Mouse (Mus musculus) hindbrain, embryonic 15.5 days (tissue): ENCODE results near the gene Fetub. TPM values are rescaled to one million over a fixed set of nuclear protein-coding genes. Genes with fewer than 3 reads are reported as not detected.
A peak's percentile ranks its signal among the peaks of the same experiment; 100 is the strongest.
"Not testable (repeated sequence)": the region's sequence is repeated elsewhere in the genome, so short reads cannot be mapped to it uniquely, and the experiment has no call there.

ENCODE experiments used
- ATAC-seq: fragments of 200-750 bp; cut with Nextera tagmentation; 2 replicates; pipeline ENCODE4 v1.8.0; 2017; ENCODE audit warnings: low read depth, moderate number of reproducible peaks, moderate TSS enrichment; ENCODE audit not compliant: low FRiP score
- H3K27ac ChIP-seq: fragments of 300-500 bp; sonication (generic); replicated peaks from 2 replicates; pipeline ENCODE4 v1.5.1; 2015; ENCODE audit warnings: mild to moderate bottlenecking, inconsistent platforms
- H3K27me3 ChIP-seq: fragments of 300-500 bp; sonication (generic); 2 replicates; pipeline ENCODE4 v1.6.1; 2015; ENCODE audit warnings: control low read depth, inconsistent platforms
- H3K36me3 ChIP-seq: fragments of 300-500 bp; sonication (generic); 2 replicates; pipeline ENCODE4 v1.6.1; 2015; ENCODE audit warnings: control low read depth, inconsistent platforms
- H3K4me1 ChIP-seq: fragments of 300-500 bp; sonication (generic); replicated peaks from 2 replicates; pipeline ENCODE4 v1.6.1; 2015; ENCODE audit warnings: control low read depth, inconsistent platforms
- H3K4me2 ChIP-seq: fragments of 300-500 bp; sonication (generic); 2 replicates; pipeline ENCODE4 v1.6.1; 2015; ENCODE audit warnings: moderate library complexity, mild to moderate bottlenecking, inconsistent platforms
- H3K4me3 ChIP-seq: fragments of 300-500 bp; sonication (generic); 2 replicates; pipeline ENCODE4 v1.5.1; 2015; ENCODE audit warnings: mild to moderate bottlenecking, inconsistent platforms
- H3K9ac ChIP-seq: fragments of 300-500 bp; sonication (generic); 2 replicates; pipeline ENCODE4 v1.6.1; 2015; ENCODE audit warnings: inconsistent platforms
- H3K9me3 ChIP-seq: fragments of 300-500 bp; sonication (generic); 2 replicates; pipeline ENCODE4 v1.6.1; 2016; ENCODE audit warnings: control low read depth, inconsistent platforms
- WGBS: fragments of 180-500 bp; shearing (Covaris S2); methylation state at CpG from one replicate; pipeline ENCODE4 v1.1.7; 2015; 5-methylcytosine and 5-hydroxymethylcytosine counted together
- polyA plus RNA-seq: library from polyadenylated mRNA; unstranded; fragments of >200 nt; fragmentation: Nextera tagmentation; extraction: Ambion mirVana; gene quantifications from 2 replicates; pipeline ENCODE4 v1.2.1, GENCODE M21; 2015

The Fetub gene
- polyA plus RNA-seq, 1 experiment from 2014 or later = not detected

- Histone ChIP-seq H3K36me3 (no peaks in the 10 kb centered on the region), H3K4me1 (no peaks in the 10 kb centered on the region), H3K9me3 (no peaks in the 10 kb centered on the region), H3K4me2 (no peak overlapping the region), H3K27ac (no peak overlapping the region), H3K27me3 (no peaks in the 10 kb centered on the region), H3K4me3 (no peak overlapping the region), H3K9ac (no peak overlapping the region)
- no peak for ATAC-seq
Measured at GRCm38 (mm10) chr16:22914276-22914675, 3.9 kb upstream of the Fetub start.

GRCm38 (mm10) chr16:22918664-22919312 lies 654 bp downstream of the Fetub start:
- Histone ChIP-seq H3K27ac (no peak overlapping the region), H3K9me3 (no peaks in the 10 kb centered on the region), H3K27me3 (no peaks in the 10 kb centered on the region), H3K9ac (no peak overlapping the region), H3K4me3 (no peak overlapping the region), H3K4me1 (no peaks in the 10 kb centered on the region), H3K36me3 (no peaks in the 10 kb centered on the region), H3K4me2 (no peak overlapping the region)
- ATAC-seq = no peak
- WGBS = 79% methylated on average over 15 of the region's 15 CpGs

DNA sequence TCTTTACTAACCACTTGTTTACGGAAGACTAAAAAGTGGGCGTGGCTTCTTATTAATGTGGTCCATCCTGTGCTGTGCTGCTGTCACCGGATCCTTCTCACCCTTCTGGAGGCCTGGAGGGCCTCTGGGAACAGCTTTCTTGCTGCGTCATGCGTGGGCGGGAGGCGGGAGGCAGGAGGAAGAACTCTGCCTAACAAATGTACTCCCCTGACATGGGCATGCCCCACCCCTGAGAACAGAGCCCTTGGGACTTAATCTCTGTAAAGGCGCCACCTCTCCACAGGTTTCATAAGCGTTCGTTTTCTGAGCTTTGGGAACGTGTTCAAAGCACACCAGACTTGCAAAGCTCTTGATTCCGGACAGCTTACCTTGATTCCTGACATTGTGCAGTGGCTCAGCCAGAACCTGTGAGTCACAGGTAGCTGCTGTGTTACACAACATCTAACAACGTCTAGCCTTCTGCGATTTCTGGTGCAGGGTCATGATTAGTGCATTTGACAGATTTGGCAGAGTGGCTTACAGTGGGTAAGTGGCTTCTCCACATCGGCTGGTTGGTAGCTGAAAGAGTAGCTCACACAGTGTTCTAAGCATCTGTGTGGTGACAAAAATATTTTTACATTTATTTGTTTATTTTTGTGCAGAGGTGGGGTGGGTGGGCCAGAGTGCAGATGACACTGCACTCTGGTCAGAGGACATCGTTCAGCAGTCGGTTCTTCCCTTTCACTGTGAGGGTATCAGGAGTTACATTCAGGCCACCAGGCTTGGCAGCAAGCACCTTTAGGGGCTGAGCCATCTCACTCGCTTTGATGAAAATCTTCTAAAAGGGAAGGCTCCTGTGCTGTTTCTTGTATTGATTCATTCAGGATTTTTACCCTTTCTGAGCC lies 2.1 kb downstream of the Fetub start:
- no peak for ATAC-seq
- H3K27me3 ChIP-seq = no peaks in the 10 kb centered on the region
- H3K9me3 ChIP-seq = no peaks in the 10 kb centered on the region

DNA sequence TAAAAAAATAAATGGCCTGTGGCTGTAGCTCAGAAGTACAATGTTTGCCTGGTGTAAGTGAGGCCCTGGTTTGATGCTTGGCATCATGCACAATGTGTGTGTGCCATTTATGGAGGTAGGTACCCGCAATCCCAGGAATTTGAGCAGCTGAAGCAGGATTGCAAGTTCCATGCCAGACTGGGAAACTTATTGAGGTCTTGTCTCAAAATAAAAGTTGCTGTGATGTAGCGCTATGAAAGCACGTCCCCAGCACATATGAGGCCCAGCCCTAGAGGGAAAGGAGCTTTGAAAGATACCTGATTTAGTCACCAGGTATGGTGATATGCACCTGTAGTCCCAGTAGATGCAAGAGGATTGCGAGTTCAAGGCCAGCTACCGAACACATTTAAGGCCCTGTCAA lies 3.6 kb downstream of the Fetub start:
- no peak for ATAC-seq
- H3K36me3 ChIP-seq = no peaks in the 10 kb centered on the region
- no peak overlapping the region for H3K4me3 ChIP-seq
- no peaks in the 10 kb centered on the region for H3K9me3 ChIP-seq
- no peaks in the 10 kb centered on the region for H3K4me1 ChIP-seq
- no peaks in the 10 kb centered on the region for H3K27me3 ChIP-seq
- no peak overlapping the region for H3K4me2 ChIP-seq
- H3K27ac ChIP-seq = no peak overlapping the region
- 97% methylated on average over 5 of the region's 5 CpGs for WGBS
- H3K9ac ChIP-seq = no peak overlapping the region

More for the DNA sequence above, 2.1 kb downstream of the Fetub start:
- Histone ChIP-seq H3K4me2 (no peak overlapping the region), H3K9ac (no peak overlapping the region), H3K36me3 (no peaks in the 10 kb centered on the region), H3K27ac (no peak overlapping the region), H3K4me3 (no peak overlapping the region), H3K4me1 (no peaks in the 10 kb centered on the region)
- 72% methylated on average over 18 of the region's 18 CpGs for WGBS

GRCm38 (mm10) chr16:22922433-22922832 lies 4.3 kb downstream of the Fetub start:
- no peak for ATAC-seq
- no peak overlapping the region for H3K4me2 ChIP-seq
- H3K27ac ChIP-seq = no peak overlapping the region
- H3K36me3 ChIP-seq = no peaks in the 10 kb centered on the region
- no peak overlapping the region for H3K4me3 ChIP-seq
- H3K9ac ChIP-seq = no peak overlapping the region
- no peaks in the 10 kb centered on the region for H3K27me3 ChIP-seq
- H3K9me3 ChIP-seq = no peaks in the 10 kb centered on the region
- WGBS = 90% methylated on average over 4 of the region's 4 CpGs
- no peaks in the 10 kb centered on the region for H3K4me1 ChIP-seq

- peak; percentile 56; the same call in 1 of the 2 replicates for ATAC-seq
- Histone ChIP-seq H3K27ac (no peak overlapping the region), H3K36me3 (no peaks in the 10 kb centered on the region), H3K9ac (no peak overlapping the region), H3K4me3 (no peak overlapping the region), H3K9me3 (no peaks in the 10 kb centered on the region), H3K4me2 (no peak overlapping the region), H3K27me3 (no peaks in the 10 kb centered on the region), H3K4me1 (no peaks in the 10 kb centered on the region)
- 46% methylated on average over 6 of the region's 6 CpGs for WGBS
Measured at GRCm38 (mm10) chr16:22929575-22929974, 11.4 kb downstream of the Fetub start.

DNA sequence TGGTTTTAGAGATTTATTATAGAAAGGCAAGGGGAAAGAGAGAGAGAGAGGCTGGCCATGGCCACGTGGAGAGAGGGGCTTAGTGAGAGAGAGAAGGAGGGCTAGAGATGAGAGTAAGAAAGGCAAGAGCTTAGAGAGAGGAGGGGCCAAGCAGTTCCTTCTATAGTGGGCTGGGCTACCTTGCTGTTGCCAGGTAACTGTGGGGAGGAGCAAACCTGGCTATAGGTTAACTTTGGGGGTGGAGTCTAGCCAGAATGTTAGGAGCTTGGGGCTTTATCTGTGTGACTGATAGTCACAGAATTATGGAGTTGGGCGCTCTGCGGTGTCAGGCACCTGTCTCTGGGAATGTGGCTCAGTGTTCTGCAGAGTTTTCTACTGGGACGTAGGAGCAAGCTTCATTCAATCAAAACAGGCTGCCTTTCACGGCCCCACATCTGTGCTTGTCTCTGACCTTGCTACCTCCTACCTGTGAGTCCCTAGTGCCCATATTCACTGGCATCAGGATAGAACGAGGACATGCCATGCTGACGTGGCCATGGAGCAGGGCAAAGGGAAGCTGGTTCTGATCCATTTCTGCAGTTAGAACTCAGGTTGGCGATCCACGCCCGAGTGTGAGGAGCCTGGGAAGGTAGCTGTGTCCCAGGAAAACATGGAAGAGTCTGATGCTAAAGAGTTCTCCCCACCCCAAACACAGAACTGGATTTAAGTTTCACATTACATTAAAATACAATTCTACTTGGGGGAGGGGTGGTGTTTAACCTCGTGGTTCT lies 13.5 kb downstream of the Fetub start:
- no peak for ATAC-seq
- 89% methylated on average over 11 of the region's 11 CpGs for WGBS
- Histone ChIP-seq H3K9ac (no peak overlapping the region), H3K4me1 (no peaks in the 10 kb centered on the region), H3K27me3 (no peaks in the 10 kb centered on the region), H3K36me3 (no peaks in the 10 kb centered on the region), H3K9me3 (no peaks in the 10 kb centered on the region), H3K27ac (no peak overlapping the region), H3K4me3 (no peak overlapping the region), H3K4me2 (no peak overlapping the region)

GRCm38 (mm10) chr16:22937631-22938030 lies 19.5 kb downstream of the Fetub start:
- H3K4me2 ChIP-seq = no peak overlapping the region
- H3K27ac ChIP-seq = no peak overlapping the region
- no peaks in the 10 kb centered on the region for H3K4me1 ChIP-seq
- 95% methylated on average over 12 of the region's 12 CpGs for WGBS
- ATAC-seq = no peak
- H3K9me3 ChIP-seq = no peaks in the 10 kb centered on the region
- no peak overlapping the region for H3K4me3 ChIP-seq
- H3K36me3 ChIP-seq = no peaks in the 10 kb centered on the region
- H3K27me3 ChIP-seq = no peaks in the 10 kb centered on the region
- no peak overlapping the region for H3K9ac ChIP-seq

- 70% methylated on average over 2 of the region's 2 CpGs for WGBS
- Histone ChIP-seq H3K27me3 (no peaks in the 10 kb centered on the region), H3K9ac (no peak overlapping the region), H3K4me2 (no peak overlapping the region), H3K27ac (no peak overlapping the region), H3K4me1 (no peaks in the 10 kb centered on the region), H3K36me3 (no peaks in the 10 kb centered on the region), H3K9me3 (no peaks in the 10 kb centered on the region), H3K4me3 (no peak overlapping the region)
- no peak for ATAC-seq
Measured at GRCm38 (mm10) chr16:22938541-22938940, 20.4 kb downstream of the Fetub start.

- Histone ChIP-seq H3K4me3 (no peak overlapping the region), H3K27me3 (no peaks in the 10 kb centered on the region), H3K9ac (no peak overlapping the region), H3K4me2 (no peak overlapping the region), H3K9me3 (no peaks in the 10 kb centered on the region), H3K4me1 (no peaks in the 10 kb centered on the region), H3K27ac (no peak overlapping the region), H3K36me3 (no peaks in the 10 kb centered on the region)
- ATAC-seq = no peak
- WGBS = 89% methylated on average over 8 of the region's 8 CpGs
Measured at GRCm38 (mm10) chr16:22939120-22939695, 21.1 kb downstream of the Fetub start.

DNA sequence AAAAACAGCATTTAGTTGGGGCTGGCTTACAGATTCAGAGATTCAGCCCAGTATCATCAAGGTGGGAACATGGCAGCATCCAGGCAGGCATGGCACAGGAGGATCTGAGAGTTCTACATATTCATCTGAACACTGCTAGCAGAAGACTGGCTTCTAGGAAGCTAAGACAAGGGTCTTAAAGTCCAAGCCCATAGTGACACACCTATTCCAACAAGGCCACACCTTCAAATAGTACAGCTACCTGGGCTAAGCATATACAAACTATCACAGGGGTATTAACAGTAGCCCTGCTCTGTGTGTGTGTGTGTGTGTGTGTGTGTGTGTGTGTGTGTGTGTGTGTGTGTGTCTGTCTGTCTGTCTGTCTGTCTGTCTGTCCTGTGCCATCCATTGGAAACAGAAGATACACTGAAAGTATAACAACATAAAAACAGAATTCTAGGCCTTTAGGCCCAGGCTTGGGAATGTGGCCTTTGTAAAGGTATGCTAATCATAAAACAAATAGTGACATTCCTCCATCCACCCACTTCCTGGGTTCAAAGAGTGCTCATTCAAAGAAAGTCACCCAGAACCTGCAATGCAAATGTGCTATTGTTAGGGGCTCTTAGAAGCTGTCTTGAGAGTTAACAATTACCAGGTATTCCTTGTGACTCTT lies 23.8 kb downstream of the Fetub start:
- ATAC-seq, H3K9me3 ChIP-seq, H3K27ac ChIP-seq, H3K36me3 ChIP-seq, H3K4me2 ChIP-seq, H3K4me1 ChIP-seq, H3K27me3 ChIP-seq, H3K9ac ChIP-seq, H3K4me3 ChIP-seq: not testable (repeated sequence)
